Mouse (Mus musculus) lung, embryonic 15.5 days (tissue): ENCODE measurements at regions not wholly inside any gene's neighbourhood (a gene's known extent, or its start where the extent isn't known, plus 50 kb on each side); places are given as distances from the start of the nearest gene placed in this dataset.

Experiments used
- ATAC-seq: fragments of 200-750 bp; cut with Nextera tagmentation; 2 replicates; pipeline ENCODE4 v1.8.0; 2017; ENCODE audit warnings: moderate number of reproducible peaks, borderline replicate concordance; ENCODE audit not compliant: low FRiP score, low TSS enrichment; ENCODE audit errors: extremely low read depth
- H3K27ac ChIP-seq: fragments of 300-500 bp; sonication (generic); 2 replicates; pipeline ENCODE4 v1.5.1; 2015; ENCODE audit warnings: moderate library complexity, mild to moderate bottlenecking, inconsistent platforms
- H3K27me3 ChIP-seq: fragments of 300-500 bp; sonication (generic); 2 replicates; pipeline ENCODE4 v1.6.1; 2015; ENCODE audit warnings: inconsistent platforms
- H3K36me3 ChIP-seq: fragments of 300-500 bp; sonication (generic); 2 replicates; pipeline ENCODE4 v1.6.1; 2015; ENCODE audit warnings: inconsistent platforms
- H3K4me1 ChIP-seq: fragments of 300-500 bp; sonication (generic); 2 replicates; pipeline ENCODE4 v1.6.1; 2015; ENCODE audit warnings: inconsistent platforms
- H3K4me2 ChIP-seq: fragments of 300-500 bp; sonication (generic); 2 replicates; pipeline ENCODE4 v1.6.1; 2015; ENCODE audit warnings: inconsistent platforms, mild to moderate bottlenecking, moderate library complexity
- H3K4me3 ChIP-seq: fragments of 300-500 bp; sonication (generic); 2 replicates; pipeline ENCODE4 v1.5.1; 2015; ENCODE audit warnings: mild to moderate bottlenecking, inconsistent platforms
- H3K9ac ChIP-seq: fragments of 300-500 bp; sonication (generic); 2 replicates; pipeline ENCODE4 v1.6.1; 2015; ENCODE audit warnings: inconsistent platforms
- H3K9me3 ChIP-seq: fragments of 300-500 bp; sonication (generic); 2 replicates; pipeline ENCODE4 v1.6.1; 2016; ENCODE audit warnings: inconsistent platforms
- WGBS: fragments of 180-500 bp; shearing (Covaris S2); methylation state at CpG from one replicate; pipeline ENCODE4 v1.1.7; 2015; 5-methylcytosine and 5-hydroxymethylcytosine counted together

DNA sequence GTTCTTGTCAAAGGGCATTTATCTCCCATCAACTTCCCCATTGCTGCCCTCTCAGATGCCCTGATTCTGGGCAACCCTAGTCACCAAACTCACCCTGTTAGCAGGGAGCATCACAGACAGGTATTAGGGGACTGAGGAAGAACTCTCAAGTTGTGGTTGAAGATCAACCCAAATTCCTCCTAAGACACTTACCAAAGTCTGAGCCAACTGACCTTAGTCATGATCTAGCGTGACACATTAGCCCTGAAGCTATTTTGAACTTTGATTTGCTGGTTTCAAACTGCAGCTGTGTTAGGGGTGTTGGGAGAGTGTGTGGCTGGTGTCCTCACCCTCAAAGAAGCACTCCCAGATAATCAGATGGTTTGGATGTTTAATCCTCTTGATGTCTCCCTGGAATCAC lies 170.5 kb downstream of the Ppp4r2 start:
- H3K9me3 ChIP-seq = no peaks in the 10 kb centered on the region
- H3K27ac ChIP-seq = no peak overlapping the region
- no peak overlapping the region for H3K9ac ChIP-seq
- H3K4me2 ChIP-seq = no peak overlapping the region
- H3K36me3 ChIP-seq = no peaks in the 10 kb centered on the region
- no peaks in the 10 kb centered on the region for H3K27me3 ChIP-seq
- 80% methylated on average over 1 of the region's 1 CpGs for WGBS
- ATAC-seq = no peak
- H3K4me3 ChIP-seq = no peak overlapping the region
- H3K4me1 ChIP-seq = no peaks in the 10 kb centered on the region

DNA sequence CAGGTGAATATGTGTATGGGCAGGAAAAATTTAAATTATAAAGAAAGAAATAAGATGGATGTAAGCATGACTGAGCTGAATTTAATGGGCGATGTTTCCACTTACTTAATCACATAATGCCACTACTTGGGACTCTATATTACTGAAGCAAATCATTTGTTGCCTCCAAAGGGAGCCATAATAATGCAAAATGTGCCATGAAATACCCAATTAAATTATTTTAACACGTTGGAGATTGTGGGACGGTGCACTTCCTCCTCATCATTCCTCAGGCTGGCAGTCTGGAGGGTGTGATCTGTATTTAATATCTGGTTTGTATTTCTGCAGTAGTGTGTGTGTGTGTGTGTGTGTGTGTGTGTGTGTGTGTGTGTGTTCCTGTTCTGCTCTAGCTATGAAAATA lies 188.2 kb downstream of the Ppp4r2 start:
- H3K9ac ChIP-seq = no peak overlapping the region
- H3K9me3 ChIP-seq = no peaks in the 10 kb centered on the region
- H3K4me1 ChIP-seq = no peaks in the 10 kb centered on the region
- H3K4me2 ChIP-seq = no peak overlapping the region
- no peak overlapping the region for H3K27ac ChIP-seq
- ATAC-seq = no peak
- H3K4me3 ChIP-seq = no peak overlapping the region
- H3K36me3 ChIP-seq = no peaks in the 10 kb centered on the region
- 63% methylated on average over 3 of the region's 3 CpGs for WGBS
- H3K27me3 ChIP-seq = no peaks in the 10 kb centered on the region

DNA sequence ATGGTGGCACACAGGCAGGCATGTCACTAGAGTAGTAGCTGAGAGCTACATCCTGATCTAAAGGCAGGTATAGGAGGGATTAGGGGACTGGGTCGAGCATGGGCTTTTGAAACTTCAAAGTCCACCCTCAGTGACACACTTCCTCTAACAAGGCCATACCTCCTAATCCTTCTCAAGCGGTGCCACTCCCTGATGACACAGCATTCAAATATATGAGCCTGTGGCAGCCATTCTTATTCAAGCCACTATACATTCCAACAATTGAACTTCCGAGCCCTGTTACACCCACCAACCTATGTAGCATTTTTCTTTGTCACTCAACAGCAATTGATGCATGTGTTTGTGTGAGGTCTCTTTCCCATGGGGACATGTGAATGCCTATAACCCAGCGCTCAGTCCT lies 192.4 kb downstream of the Ppp4r2 start:
- ATAC-seq = no peak

DNA sequence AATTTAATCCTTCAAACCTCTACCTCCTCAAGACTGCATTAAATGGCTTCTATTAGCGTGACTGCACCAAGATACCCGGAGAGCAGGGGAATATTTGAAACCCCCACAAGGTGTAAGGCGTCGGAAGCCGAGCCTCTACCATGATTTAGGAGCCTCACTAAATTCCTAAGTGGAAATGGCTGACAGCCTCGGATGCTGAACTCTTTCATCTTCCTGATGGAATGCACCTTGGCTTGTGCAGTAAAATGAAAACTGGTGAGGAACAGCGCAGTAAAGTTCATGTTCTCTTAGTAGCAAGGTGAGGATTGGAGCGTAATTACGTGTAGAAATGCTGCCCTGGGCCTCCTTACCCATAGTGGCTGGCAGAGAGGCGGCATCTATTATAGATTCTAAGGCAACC lies 194.0 kb downstream of the Ppp4r2 start:
- Histone ChIP-seq H3K4me3 (no peak overlapping the region), H3K9ac (no peak overlapping the region), H3K9me3 (no peaks in the 10 kb centered on the region), H3K27ac (no peak overlapping the region), H3K4me2 (no peak overlapping the region), H3K36me3 (no peaks in the 10 kb centered on the region), H3K27me3 (no peaks in the 10 kb centered on the region), H3K4me1 (no peaks in the 10 kb centered on the region)
- no peak for ATAC-seq
- 75% methylated on average over 10 of the region's 10 CpGs for WGBS

More for the DNA sequence above, 192.4 kb downstream of the Ppp4r2 start:
- no peaks in the 10 kb centered on the region for H3K36me3 ChIP-seq
- no peaks in the 10 kb centered on the region for H3K4me1 ChIP-seq
- H3K9ac ChIP-seq = no peak overlapping the region
- H3K4me2 ChIP-seq = no peak overlapping the region
- no peaks in the 10 kb centered on the region for H3K9me3 ChIP-seq
- 86% methylated on average over 4 of the region's 4 CpGs for WGBS
- H3K27me3 ChIP-seq = no peaks in the 10 kb centered on the region
- H3K27ac ChIP-seq = no peak overlapping the region
- no peak overlapping the region for H3K4me3 ChIP-seq

DNA sequence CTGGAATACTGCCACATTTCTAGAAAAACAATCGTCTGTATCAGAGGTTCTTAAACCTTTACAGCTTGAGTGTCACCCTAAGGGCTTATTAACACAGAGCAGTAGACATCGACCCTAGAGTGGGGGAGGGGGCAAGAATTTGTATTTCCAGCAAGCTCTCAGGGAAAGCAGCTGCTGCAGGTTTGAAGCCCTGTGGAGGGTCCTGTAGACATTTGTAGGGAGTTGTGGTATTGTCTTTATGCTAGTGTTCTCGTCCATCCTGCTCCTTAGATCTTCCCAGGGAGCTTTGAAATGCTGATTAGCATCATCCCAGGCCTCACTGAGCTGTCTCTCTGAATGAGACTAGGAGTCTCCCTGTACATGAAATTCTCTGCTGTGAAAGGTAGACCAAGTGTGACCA lies 196.0 kb downstream of the Ppp4r2 start:
- Histone ChIP-seq H3K36me3 (no peaks in the 10 kb centered on the region), H3K9ac (no peak overlapping the region), H3K9me3 (no peaks in the 10 kb centered on the region), H3K4me2 (no peak overlapping the region), H3K27ac (no peak overlapping the region), H3K4me1 (no peaks in the 10 kb centered on the region), H3K27me3 (no peaks in the 10 kb centered on the region), H3K4me3 (no peak overlapping the region)
- ATAC-seq = no peak
- 33% methylated on average over 3 of the region's 3 CpGs for WGBS

DNA sequence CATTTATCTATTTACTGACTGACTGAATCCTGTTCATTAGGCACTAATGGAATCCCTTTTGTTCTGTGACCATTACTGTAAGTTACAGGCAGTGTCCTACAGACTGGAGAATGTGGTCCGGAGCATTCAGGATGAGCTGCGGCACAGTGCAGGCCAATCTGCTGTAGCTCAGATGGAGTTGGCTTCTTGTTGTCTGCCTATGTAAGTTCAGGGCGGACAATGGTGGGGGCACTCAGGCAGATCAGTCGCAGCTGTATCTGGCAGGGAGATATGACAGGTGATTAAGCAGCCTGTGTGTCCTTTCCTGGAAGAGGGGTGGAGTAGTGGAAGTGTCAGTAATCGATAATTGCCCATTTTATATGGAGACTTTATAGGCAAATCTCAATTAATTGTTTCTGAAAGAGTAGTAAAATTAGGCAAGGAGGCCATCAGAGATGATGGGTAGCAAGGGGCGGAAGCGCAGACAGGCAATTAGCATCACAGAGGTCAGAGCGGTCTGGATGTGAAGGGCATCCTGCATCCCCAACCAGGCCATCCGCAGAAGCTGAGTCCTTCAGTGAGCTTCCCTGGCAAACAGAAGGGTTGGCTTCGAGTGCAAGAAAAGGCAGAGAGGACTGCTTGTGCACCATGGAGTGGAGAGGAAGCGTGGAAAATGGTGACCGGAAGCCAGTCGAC lies 197.2 kb downstream of the Ppp4r2 start:
- no peaks in the 10 kb centered on the region for H3K36me3 ChIP-seq
- no peaks in the 10 kb centered on the region for H3K4me1 ChIP-seq
- WGBS = 83% methylated on average over 13 of the region's 13 CpGs
- no peak overlapping the region for H3K9ac ChIP-seq
- no peak for ATAC-seq
- no peak overlapping the region for H3K4me3 ChIP-seq
- no peak overlapping the region for H3K4me2 ChIP-seq
- no peaks in the 10 kb centered on the region for H3K9me3 ChIP-seq
- H3K27me3 ChIP-seq = no peaks in the 10 kb centered on the region
- no peak overlapping the region for H3K27ac ChIP-seq

DNA sequence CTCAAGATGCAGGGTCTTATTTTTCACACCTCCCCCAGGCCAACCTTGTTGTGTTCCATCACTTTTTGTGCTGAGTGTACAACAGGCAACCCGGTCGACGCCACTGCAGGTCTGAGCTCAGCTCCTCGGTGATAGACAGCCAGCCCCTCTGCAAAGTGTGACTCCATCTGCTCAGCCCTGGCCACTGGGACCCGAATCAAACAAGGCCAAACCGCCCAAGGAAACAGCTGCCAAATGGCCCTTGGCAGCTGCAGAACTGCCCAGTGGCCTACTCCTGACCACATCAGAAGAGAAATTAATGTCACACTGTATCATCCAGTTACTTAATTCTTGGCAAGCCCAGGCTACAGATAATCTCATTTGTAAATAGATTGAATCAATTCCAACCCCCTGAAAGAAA lies 213.3 kb downstream of the Ppp4r2 start:
- H3K36me3 ChIP-seq = no peaks in the 10 kb centered on the region

DNA sequence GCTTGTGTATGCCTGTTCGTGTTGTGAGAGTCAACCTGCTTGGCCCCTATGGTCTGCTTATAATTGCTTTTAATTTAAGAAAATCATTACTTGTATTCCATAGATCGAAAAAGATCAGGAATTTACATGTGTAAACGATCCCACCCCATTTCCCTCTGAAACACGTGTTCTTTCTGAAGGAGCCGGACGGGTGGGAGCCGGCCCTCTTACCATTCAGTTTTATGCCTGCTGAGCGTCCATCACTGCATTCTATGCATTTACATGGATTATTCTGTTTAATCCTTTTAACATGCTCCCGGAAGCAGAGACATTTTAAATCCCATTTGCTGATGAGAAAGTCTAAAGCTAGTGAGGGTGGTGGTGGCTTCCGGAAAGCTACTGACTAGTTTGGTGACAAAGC lies 213.8 kb downstream of the Ppp4r2 start:
- H3K27ac ChIP-seq = no peak overlapping the region
- H3K4me1 ChIP-seq = 0 out of 2 replicates have a peak, but pooled peaks cover 7% of the 10 kb centered on the region
- no peaks in the 10 kb centered on the region for H3K36me3 ChIP-seq
- no peak overlapping the region for H3K9ac ChIP-seq
- ATAC-seq = peak; percentile 19; the same call in 1 of the 2 replicates
- WGBS = 64% methylated on average over 10 of the region's 10 CpGs
- H3K27me3 ChIP-seq = no peaks in the 10 kb centered on the region
- no peaks in the 10 kb centered on the region for H3K9me3 ChIP-seq
- no peak overlapping the region for H3K4me3 ChIP-seq
- no peak overlapping the region for H3K4me2 ChIP-seq

More for the DNA sequence above, 213.3 kb downstream of the Ppp4r2 start:
- H3K4me3 ChIP-seq = no peak overlapping the region
- WGBS = 47% methylated on average over 6 of the region's 6 CpGs
- no peaks in the 10 kb centered on the region for H3K9me3 ChIP-seq
- no peaks in the 10 kb centered on the region for H3K27me3 ChIP-seq
- H3K4me1 ChIP-seq = 0 out of 2 replicates have a peak, but pooled peaks cover 7% of the 10 kb centered on the region
- no peak overlapping the region for H3K9ac ChIP-seq
- peak; percentile 95 for ATAC-seq
- no peak overlapping the region for H3K27ac ChIP-seq
- H3K4me2 ChIP-seq = no peak overlapping the region

DNA sequence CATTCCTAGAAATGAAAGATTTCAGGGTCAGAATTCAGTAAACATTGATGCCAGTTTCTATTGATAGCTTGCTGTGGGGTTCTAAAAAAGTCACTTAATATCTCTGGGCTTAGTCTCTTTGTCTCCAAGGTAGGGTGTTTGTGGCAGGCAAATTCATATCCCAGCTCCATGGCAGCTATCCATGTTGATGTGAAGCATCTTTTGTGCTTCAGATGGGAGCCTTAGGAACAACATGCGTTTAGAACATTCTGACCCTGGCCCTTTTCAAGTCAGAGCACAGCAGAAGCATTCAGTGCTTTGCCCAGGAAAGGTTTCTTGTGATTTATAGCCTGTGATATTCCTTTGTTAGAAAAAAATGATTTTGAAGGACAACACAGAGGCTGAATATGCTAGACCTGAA lies 215.0 kb downstream of the Ppp4r2 start:
- Histone ChIP-seq H3K4me1 (0 out of 2 replicates have a peak, but pooled peaks cover 7% of the 10 kb centered on the region), H3K27me3 (no peaks in the 10 kb centered on the region), H3K36me3 (no peaks in the 10 kb centered on the region), H3K9ac (no peak overlapping the region), H3K4me3 (no peak overlapping the region), H3K27ac (no peak overlapping the region), H3K9me3 (no peaks in the 10 kb centered on the region), H3K4me2 (no peak overlapping the region)
- ATAC-seq = no peak
- WGBS = 73% methylated on average over 1 of the region's 1 CpGs

DNA sequence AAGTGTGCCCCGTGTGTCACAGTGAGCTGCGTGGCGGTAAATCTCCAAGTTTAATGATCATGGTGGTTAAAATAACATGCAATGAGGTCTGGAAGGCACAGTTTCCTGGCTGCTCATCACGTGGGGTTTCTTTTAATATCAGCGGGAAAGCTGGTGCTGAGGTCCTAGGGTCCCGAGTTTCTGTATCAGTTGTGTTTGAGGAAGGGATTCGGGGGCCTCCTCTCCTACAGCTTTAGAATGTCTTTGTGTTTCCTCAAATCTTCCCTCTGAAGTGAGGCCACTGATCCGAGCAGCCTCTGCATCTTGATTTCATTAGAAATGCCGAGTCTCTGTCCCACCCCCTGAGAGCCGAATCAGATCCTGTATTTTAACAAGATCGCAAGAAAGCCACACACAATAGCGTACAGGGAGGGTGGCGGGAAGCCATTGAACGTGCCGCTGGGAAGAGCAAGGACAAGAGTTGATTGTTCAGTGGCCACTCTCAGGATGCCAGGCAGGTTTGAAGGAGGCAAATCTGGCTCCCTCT lies 215.5 kb downstream of the Ppp4r2 start:
- 66% methylated on average over 15 of the region's 15 CpGs for WGBS
- H3K27ac ChIP-seq = no peak overlapping the region
- no peaks in the 10 kb centered on the region for H3K27me3 ChIP-seq
- ATAC-seq = no peak
- H3K9ac ChIP-seq = no peak overlapping the region
- no peak overlapping the region for H3K4me3 ChIP-seq
- 0 out of 2 replicates have a peak, but pooled peaks cover 7% of the 10 kb centered on the region for H3K4me1 ChIP-seq
- H3K4me2 ChIP-seq = no peak overlapping the region
- no peaks in the 10 kb centered on the region for H3K36me3 ChIP-seq
- H3K9me3 ChIP-seq = no peaks in the 10 kb centered on the region

DNA sequence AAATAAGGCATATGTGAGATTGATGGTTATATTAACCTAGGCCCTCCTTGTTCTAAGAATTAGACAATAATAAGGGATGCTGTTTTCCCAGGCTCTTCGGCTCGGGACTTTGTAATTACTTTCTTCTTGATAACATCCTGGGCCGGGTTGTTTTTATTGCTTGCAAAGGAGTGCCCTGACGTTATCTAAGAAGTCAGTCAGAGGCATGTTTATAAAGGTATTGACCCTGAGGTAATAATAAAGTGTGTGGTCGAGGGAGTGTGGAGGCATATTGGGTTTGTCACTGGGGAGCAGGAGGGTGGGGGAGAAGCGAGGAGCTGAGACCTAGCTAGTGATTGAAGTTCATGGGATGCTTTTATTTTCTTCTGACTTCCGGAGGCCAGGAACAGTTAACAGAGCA lies 221.5 kb downstream of the Ppp4r2 start:
- no peak overlapping the region for H3K4me3 ChIP-seq
- WGBS = 31% methylated on average over 7 of the region's 7 CpGs
- no peaks in the 10 kb centered on the region for H3K4me1 ChIP-seq
- no peaks in the 10 kb centered on the region for H3K36me3 ChIP-seq
- H3K9ac ChIP-seq = no peak overlapping the region
- H3K4me2 ChIP-seq = no peak overlapping the region
- H3K27ac ChIP-seq = no peak overlapping the region
- no peak for ATAC-seq
- no peaks in the 10 kb centered on the region for H3K9me3 ChIP-seq
- H3K27me3 ChIP-seq = no peaks in the 10 kb centered on the region

DNA sequence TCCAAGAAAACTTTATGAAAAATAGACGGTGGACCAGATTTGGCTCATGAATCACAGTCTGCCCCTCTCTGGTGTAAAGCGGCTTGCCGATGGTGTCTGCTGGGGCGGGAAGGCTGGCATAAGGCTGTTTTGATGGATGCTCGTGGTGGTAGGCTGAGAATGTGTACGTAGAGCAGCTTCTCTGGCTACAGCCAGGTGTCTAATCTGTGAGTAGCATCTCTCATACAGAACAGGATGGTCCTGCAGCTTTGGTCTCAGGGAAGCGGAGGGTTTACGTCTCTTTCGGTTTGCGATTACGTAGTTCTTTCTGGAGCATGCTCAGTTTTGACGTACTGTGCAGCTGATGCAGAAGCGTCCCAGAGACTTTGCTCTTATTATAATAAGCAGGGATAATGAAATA lies 222.9 kb downstream of the Ppp4r2 start:
- Histone ChIP-seq H3K27ac (no peak overlapping the region), H3K36me3 (no peaks in the 10 kb centered on the region), H3K4me2 (no peak overlapping the region), H3K9me3 (no peaks in the 10 kb centered on the region), H3K9ac (no peak overlapping the region), H3K27me3 (no peaks in the 10 kb centered on the region), H3K4me1 (no peaks in the 10 kb centered on the region), H3K4me3 (no peak overlapping the region)
- no peak for ATAC-seq
- 81% methylated on average over 13 of the region's 13 CpGs for WGBS
